Mouse (Mus musculus) cerebellum, postnatal 36 days (tissue): ENCODE measurements at regions not wholly inside any gene's neighbourhood (a gene's known extent, or its start where the extent isn't known, plus 50 kb on each side); places are given as distances from the start of the nearest gene placed in this dataset.

Experiments used
- DNase-seq, 2 experiments: peaks; one replicate each; pipeline ENCODE4 v3.0.0; 2021 to 2022; ENCODE audit warnings: mixed read lengths in 2 of 2

- no peak for DNase-seq
Measured at GRCm38 (mm10) chr6:82860485-82860884, 79.1 kb downstream of the Sema4f start.

- DNase-seq = no peak
Measured at GRCm38 (mm10) chr6:82856218-82856617, 82.0 kb upstream of the Hk2 start.

- DNase-seq = no peak
Measured at GRCm38 (mm10) chr6:82855401-82855800, 81.1 kb upstream of the Hk2 start.

DNA sequence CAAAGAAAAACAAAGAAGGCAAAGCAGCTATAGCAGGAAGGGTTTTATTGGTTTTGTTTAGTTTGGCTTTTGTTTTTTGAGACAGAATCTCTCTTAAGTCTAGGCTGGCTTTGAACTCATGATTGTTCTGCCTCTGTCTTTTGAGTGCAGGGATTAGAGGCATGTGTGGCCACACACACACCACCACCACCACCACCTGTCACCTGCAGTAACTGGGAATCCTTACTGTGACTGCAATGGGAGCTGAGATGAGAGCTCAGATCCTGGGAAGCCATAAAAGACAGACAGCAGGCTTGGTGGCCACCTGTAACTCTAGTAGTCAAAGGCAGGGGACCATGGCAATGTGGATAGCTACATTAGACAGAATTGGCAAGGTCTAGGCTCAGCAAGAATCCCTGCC is 80.5 kb upstream of the Hk2 start:
- no peak for DNase-seq

GRCm38 (mm10) chr6:82854338-82854737 is 80.1 kb upstream of the Hk2 start:
- no peak for DNase-seq

DNA sequence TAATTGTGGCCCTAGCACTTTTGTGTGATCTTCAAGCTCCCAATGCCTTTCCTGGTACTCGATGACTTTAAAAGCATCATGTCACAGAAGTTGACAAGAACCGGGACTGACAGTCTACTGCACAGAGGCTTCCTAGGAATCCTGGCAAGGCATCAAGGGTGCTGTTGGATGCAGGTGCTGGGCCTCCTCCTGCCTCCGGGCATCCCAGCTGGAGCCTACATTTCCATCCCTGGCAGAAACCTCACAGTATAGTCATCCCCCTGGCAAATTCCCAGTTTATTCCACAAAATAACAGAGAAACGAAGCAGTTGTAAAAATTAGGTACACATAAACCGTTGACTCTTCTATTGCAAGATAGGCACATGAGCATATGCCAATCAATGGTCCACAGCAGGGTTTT is 78.8 kb upstream of the Hk2 start:
- peak in 1 of 2 experiments; percentile 10 for DNase-seq

- peak; percentile 21 to 25 for DNase-seq
Measured at GRCm38 (mm10) chr6:82850556-82850955, 76.3 kb upstream of the Hk2 start.

DNA sequence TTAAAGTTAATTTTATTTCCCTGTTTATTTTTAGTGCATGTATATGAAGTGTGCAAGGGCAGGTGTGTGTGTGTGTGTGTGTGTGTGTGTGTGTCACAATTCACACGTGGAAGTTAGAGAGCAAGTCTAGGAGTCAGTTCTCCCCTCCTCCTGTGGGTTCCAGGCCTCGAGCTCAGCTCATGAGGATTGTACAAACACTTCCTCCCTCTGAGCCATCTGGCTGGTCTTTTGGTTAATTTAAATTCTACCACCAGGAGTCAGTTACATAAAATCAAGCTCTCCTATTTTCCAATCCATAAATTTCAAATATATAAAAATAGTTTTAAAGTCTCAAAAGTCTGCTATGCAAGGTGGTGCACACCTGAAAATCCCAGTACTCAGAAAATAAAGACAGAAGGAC is 73.3 kb upstream of the Hk2 start:
- no peak for DNase-seq

GRCm38 (mm10) chr6:82846587-82847150 is 72.4 kb upstream of the Hk2 start:
- no peak for DNase-seq

DNA sequence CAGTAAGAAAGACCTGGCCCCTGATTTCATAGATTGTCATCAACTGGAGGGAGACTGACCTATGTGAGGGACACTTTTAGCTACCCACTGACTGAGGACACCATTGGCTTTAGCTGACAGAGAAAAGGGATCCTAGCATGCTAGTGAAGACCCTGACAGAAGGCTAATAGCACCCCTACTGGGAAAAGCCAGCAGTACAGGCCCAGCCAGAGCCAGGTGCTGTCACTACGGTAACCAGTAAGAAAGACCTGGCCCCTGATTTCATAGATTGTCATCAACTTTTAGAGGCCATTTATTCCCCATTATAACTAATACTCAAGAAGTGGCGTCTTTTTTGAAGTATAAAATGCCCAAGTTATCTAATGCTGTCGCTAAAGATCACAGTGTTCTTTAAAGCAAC is 70.2 kb upstream of the Hk2 start:
- DNase-seq = no peak

DNA sequence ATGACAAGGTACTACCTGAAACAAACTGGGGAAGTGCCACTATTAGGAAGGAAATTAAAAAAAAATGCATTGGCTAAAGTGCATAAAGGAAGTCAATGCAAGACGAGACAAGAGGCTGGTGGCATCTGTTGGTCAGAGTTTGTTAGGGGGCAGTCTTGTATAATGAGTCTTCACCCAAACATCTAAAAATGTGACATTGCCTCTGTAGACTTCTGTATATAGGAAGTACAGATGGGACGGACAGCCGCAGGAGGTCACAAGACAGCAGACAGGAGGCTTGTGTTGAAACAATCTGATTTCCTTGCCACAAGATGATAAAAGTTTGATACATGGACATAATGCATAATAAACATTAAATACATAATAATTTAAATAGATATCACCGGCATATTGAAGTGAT is 69.6 kb upstream of the Hk2 start:
- no peak for DNase-seq

DNA sequence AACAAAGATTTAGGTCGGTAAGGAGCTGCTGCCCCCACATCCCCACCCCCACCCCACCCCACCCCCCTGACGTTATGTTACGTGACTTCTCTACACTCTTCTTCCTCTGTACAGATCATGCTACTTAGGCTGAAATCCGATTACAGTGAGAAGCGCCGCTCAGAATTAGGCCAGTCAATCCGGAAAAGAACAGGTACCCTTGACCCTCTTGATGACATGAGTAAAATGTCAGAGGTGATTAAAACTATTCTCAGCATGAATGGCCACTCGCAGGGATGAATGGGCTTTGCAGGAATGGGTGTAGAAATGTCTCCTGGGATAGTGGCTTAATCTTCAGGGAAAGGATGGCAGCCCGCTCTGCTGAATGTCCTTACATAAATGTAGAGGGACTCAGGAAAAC is 63.0 kb upstream of the Hk2 start:
- no peak for DNase-seq

DNA sequence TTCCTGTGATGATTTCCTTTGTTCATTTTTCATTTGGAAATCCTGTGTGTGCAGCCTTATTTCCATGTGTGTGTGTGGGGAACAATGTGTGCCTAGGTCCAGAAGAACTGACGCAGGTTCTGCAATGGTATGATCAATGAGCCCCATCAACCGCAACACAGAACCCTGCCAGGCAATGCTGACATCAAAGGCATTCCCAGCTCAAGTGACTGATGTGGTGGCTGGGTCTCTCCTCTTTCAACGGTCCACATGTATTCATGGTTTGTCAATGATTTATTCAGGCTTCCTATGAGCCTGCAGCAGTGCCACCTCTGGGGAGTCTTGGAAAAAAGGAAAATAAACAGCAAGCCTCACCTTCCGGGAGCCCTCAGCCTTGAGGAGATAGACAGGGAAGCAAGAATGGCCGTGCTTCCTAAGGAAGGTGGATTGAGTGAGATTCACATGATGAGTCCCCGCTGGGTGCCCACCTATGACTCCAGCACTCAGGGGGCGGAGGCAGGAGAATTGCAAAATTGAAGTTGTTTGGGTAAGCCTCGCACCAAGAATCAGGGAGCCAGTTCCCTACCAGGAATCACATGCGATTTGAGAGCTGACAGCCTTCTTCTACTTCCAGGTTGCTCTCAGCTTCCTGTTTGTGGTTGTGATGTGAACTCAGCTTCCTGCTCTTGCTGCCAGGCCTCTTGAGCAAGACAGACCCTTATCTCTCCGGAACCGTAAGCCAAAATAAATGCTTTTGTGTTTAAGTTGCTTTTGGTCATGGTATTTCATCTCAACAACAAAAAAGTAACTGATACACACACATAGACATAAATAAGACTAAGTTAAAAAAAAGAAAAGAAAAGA is 61.2 kb upstream of the Hk2 start:
- no peak for DNase-seq

DNA sequence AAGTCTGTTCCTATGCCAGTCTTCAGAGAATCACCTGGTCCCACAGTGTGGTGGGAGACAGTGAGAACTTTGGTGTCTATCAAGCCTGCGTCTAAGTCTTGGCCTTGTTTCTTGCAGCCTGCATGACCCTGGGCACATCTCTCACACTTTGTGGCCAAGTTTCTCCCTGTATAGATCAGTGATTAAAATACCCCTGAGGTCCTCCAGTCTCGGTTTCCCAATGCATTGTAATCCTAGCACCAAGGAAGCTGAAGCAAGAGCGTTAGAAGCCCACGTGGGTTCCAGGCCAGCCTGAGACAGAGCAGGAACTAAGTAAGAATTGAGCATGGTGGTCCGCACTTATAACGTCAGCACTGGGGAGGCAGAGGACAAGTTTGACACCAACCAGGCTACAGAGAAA is 59.6 kb upstream of the Hk2 start:
- no peak for DNase-seq

GRCm38 (mm10) chr6:82831211-82831610 is 57.0 kb upstream of the Hk2 start:
- no peak for DNase-seq

GRCm38 (mm10) chr6:82824684-82825083 is 50.4 kb upstream of the Hk2 start:
- DNase-seq = no peak

DNA sequence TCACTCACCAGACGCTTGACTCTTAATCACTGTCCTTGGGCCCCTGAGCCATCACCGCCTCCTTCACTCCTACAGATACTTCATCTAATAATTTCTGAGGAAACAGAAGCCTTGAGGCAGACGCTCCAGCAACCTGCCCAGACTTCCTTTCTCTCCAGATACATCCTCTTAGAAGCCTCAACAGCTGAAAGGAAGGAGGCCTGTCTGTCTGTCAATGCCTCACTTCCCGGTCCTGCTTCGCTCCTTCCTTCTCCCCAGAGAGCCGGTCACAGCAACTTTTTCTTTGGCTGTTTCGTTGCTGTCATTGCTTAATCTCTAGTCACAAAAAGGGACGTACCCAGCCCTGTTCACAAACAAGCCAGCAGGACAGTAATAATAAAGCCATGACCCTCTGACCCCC is 50.0 kb upstream of the Hk2 start:
- DNase-seq = no peak
